In genomic region chr7:58743362-58744320, GRCm38 (mm10) we compare ENCODE assay signal across 12 mouse cellular contexts.
A peak's percentile ranks its signal among the peaks of the same experiment; 100 is the strongest.
DNase-seq lines count a peak whose midpoint lies in the region; ATAC-seq and TF ChIP-seq lines count a peak whose summit lies in the region.
"Had no signal": no experiment of that assay in that cellular context is flagged by ENCODE, and none has a peak within 500 bp of the region (broad histone marks: within the 10 kb centered on the region; RNA-seq: fewer than 3 reads in every experiment).

No protein-coding gene starts in this region.

- WGBS in midbrain, postnatal 0 days: 81% methylated on average over 4 of the region's 4 CpGs
- 85% methylated on average over 4 of the region's 4 CpGs for WGBS in midbrain, embryonic 15.5 days

- no peaks in the 10 kb centered on the region for H3K36me3 ChIP-seq in midbrain, postnatal 0 days (ENCODE audit: insufficient read depth, low read length)
- no peaks in the 10 kb centered on the region for H3K36me3 ChIP-seq in midbrain, embryonic 15.5 days (replicated peaks)
- H3K36me3 ChIP-seq: forebrain, embryonic 15.5 days had no signal

- no peak overlapping the region for H3K4me2 ChIP-seq in midbrain, postnatal 0 days (ENCODE audit: low read depth, low read length, poor library complexity, severe bottlenecking)
- H3K4me2 ChIP-seq in midbrain, embryonic 15.5 days: no peak overlapping the region
- H3K4me2 ChIP-seq: forebrain, embryonic 15.5 days had no signal

- H3K4me1 ChIP-seq in midbrain, postnatal 0 days (ENCODE audit: insufficient read depth, low read length): no peaks in the 10 kb centered on the region
- H3K4me1 ChIP-seq in midbrain, embryonic 15.5 days: no peaks in the 10 kb centered on the region
- H3K4me1 ChIP-seq: forebrain, embryonic 15.5 days had no signal

- H3K27ac ChIP-seq in midbrain, postnatal 0 days (ENCODE audit: low read depth, low read length): no peak overlapping the region
- no peak overlapping the region for H3K27ac ChIP-seq in midbrain, embryonic 15.5 days
- H3K27ac ChIP-seq: forebrain, embryonic 15.5 days had no signal

- TF ChIP-seq CTCF in midbrain, postnatal 0 days (IDR thresholded peaks at IDR 0.05): peak; percentile 62

- DNase-seq in adrenal gland, adult 2 months: peak; percentile 65
- DNase-seq in adrenal gland, adult 18-20 months (ENCODE audit: low spot score in 2 of 2): no peak
- DNase-seq in kidney, adult 9 months: peak; percentile 34
- no peak for DNase-seq in kidney, postnatal 10 days
- peak; percentile 12 for DNase-seq in midbrain, postnatal 0 days (ENCODE audit: low spot score)
- DNase-seq in retina, embryonic 14.5 days (ENCODE audit: low spot score): peak; percentile 26
- DNase-seq: B cell, adult 2 months; cerebellum, postnatal 25 days had no signal

- no peak for ATAC-seq in midbrain, postnatal 0 days (ENCODE audit: low FRiP score)
- ATAC-seq in midbrain, embryonic 15.5 days (replicated peaks): no peak
- ATAC-seq in cerebellum, adult (ENCODE audit: insufficient number of reproducible peaks, low FRiP score, low TSS enrichment): no peak
- ATAC-seq: forebrain, embryonic 15.5 days had no signal

- no peak overlapping the region for H3K9ac ChIP-seq in midbrain, postnatal 0 days (replicated peaks; ENCODE audit: low read length, poor library complexity, severe bottlenecking)
- no peak overlapping the region for H3K9ac ChIP-seq in midbrain, embryonic 15.5 days
- H3K9ac ChIP-seq: forebrain, embryonic 15.5 days had no signal

- no peaks in the 10 kb centered on the region for H3K9me3 ChIP-seq in midbrain, postnatal 0 days (ENCODE audit: low read length)
- no peaks in the 10 kb centered on the region for H3K9me3 ChIP-seq in midbrain, embryonic 15.5 days
- H3K9me3 ChIP-seq: forebrain, embryonic 15.5 days; megakaryocyte, embryonic 14.5 days had no signal

- H3K4me3 ChIP-seq in midbrain, postnatal 0 days (ENCODE audit: low read depth, low read length): no peak overlapping the region
- H3K4me3 ChIP-seq in midbrain, embryonic 15.5 days: no peak overlapping the region
- H3K4me3 ChIP-seq: forebrain, embryonic 15.5 days had no signal

- H3K27me3 ChIP-seq in midbrain, postnatal 0 days (ENCODE audit: insufficient read depth, low read length): no peaks in the 10 kb centered on the region
- H3K27me3 ChIP-seq in midbrain, embryonic 15.5 days (replicated peaks): no peaks in the 10 kb centered on the region
- H3K27me3 ChIP-seq: forebrain, embryonic 15.5 days; megakaryocyte, embryonic 14.5 days had no signal

Comparison
In these comparisons a context has a peak if more than half of its experiments do, and no peak if none do; other contexts are left out.
1. DNase-seq: peak in adrenal gland, adult 2 months (single experiment), kidney, adult 9 months (single experiment), midbrain, postnatal 0 days (single experiment) and retina, embryonic 14.5 days (single experiment); none in adrenal gland, adult 18-20 months (0 of 2) and kidney, postnatal 10 days (single experiment).